Mouse (Mus musculus) lung, adult 2 months (tissue): ENCODE measurements around the gene Dnmbp.

ENCODE experiments used
- CTCF ChIP-seq: fragments of 200-500 bp; IDR thresholded peaks from 2 replicates; pipeline ENCODE4 v1.5.1; 2011; ENCODE audit warnings: mild to moderate bottlenecking, low read length, control low read depth; ENCODE audit not compliant: insufficient read depth
- POLR2A ChIP-seq: fragments of 200-500 bp; IDR thresholded peaks from 2 replicates; pipeline ENCODE4 v1.6.1; 2011; ENCODE audit warnings: low read depth, mild to moderate bottlenecking, control low read depth, low read length, borderline replicate concordance; ENCODE audit errors: extremely low read depth

DNA sequence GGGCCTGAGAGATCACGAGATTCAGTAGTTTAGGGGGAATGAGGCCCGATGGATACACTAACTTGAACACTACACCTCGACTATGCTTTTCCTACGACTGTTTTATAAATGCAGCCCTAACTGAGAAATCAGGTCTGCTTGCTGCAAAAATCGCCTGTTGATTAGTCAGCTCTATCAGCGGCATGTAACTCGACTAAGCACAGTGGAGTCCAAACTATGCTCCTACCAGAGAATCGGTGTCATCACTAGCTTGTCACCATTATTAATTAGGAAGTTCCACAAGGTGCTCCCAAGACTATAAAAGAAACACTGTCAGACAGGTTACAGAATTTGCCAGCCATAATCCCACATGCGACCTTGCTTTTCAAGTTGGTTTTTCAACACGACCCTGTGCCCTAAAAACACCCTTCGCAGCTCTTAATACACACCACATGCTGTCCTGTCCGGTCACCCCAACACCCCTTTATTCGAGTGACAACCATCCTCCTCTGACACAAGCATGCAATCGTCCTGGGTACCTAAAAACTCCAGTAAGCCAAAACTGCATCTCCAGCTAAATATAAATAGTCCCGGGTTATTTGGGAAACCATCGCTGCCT lies 721 bp downstream of the Dnmbp start:
- TF ChIP-seq CTCF (no peak), POLR2A (no peak)
